Mouse (Mus musculus) stomach, embryonic 14.5 days (tissue): Measurements from ENCODE around the gene Dnase1l2. TPM values are rescaled to one million over a fixed set of nuclear protein-coding genes. Genes with fewer than 3 reads are reported as not detected.
A peak's percentile ranks its signal among the peaks of the same experiment; 100 is the strongest.
"Not testable (repeated sequence)": the region's sequence is repeated elsewhere in the genome, so short reads cannot be mapped to it uniquely, and the experiment has no call there.

Source experiments
- ATAC-seq: fragments of 200-750 bp; cut with Nextera tagmentation; 2 replicates; pipeline ENCODE4 v1.8.0; 2017; ENCODE audit warnings: low read depth, moderate TSS enrichment; ENCODE audit not compliant: insufficient number of reproducible peaks, insufficient read depth, low FRiP score
- H3K27ac ChIP-seq: fragments of 300-500 bp; sonication (generic); 2 replicates; pipeline ENCODE4 v1.5.1; 2014; ENCODE audit warnings: mild to moderate bottlenecking, low read length, moderate library complexity, mixed read lengths
- H3K27me3 ChIP-seq: fragments of 300-500 bp; sonication (generic); 2 replicates; pipeline ENCODE4 v1.6.1; 2014; ENCODE audit warnings: low read length, control low read depth, mixed read lengths; ENCODE audit not compliant: control insufficient read depth, insufficient read depth
- H3K36me3 ChIP-seq: fragments of 300-500 bp; sonication (generic); 2 replicates; pipeline ENCODE4 v1.6.1; 2014; ENCODE audit warnings: mild to moderate bottlenecking, control low read depth, low read length, moderate library complexity, mixed read lengths; ENCODE audit not compliant: control insufficient read depth, insufficient read depth
- H3K4me1 ChIP-seq: fragments of 300-500 bp; sonication (generic); 2 replicates; pipeline ENCODE4 v1.6.1; 2014; ENCODE audit warnings: low read length, control low read depth, mixed read lengths; ENCODE audit not compliant: control insufficient read depth, insufficient read depth
- H3K4me2 ChIP-seq: fragments of 300-500 bp; sonication (generic); replicated peaks from 2 replicates; pipeline ENCODE4 v1.6.1; 2014; ENCODE audit warnings: low read depth, low read length, control low read depth
- H3K4me3 ChIP-seq: fragments of 300-500 bp; sonication (generic); 2 replicates; pipeline ENCODE4 v1.5.1; 2014; ENCODE audit warnings: low read depth, low read length, control low read depth
- H3K9ac ChIP-seq: fragments of 300-500 bp; sonication (generic); replicated peaks from 2 replicates; pipeline ENCODE4 v1.6.1; 2014; ENCODE audit warnings: low read depth, mild to moderate bottlenecking, control low read depth, low read length, moderate library complexity, mixed read lengths
- H3K9me3 ChIP-seq: fragments of 300-500 bp; sonication (generic); 2 replicates; pipeline ENCODE4 v1.6.1; 2016; ENCODE audit warnings: low read depth, low read length, control low read depth; ENCODE audit not compliant: control insufficient read depth
- WGBS: fragments of 180-500 bp; shearing (Covaris S2); extraction: QIAGEN DNeasy Blood & Tissue Kit; methylation state at CpG from one replicate; pipeline ENCODE4 v1.1.7; 2014; 5-methylcytosine and 5-hydroxymethylcytosine counted together
- polyA plus RNA-seq: library from polyadenylated mRNA; unstranded; fragments of >200 nt; fragmentation: Nextera tagmentation; extraction: Ambion mirVana; gene quantifications from 2 replicates; pipeline ENCODE4 v1.2.1, GENCODE M21; 2014

Gene Dnase1l2
- polyA plus RNA-seq, 1 experiment from 2014 or later: 2.6 TPM

DNA sequence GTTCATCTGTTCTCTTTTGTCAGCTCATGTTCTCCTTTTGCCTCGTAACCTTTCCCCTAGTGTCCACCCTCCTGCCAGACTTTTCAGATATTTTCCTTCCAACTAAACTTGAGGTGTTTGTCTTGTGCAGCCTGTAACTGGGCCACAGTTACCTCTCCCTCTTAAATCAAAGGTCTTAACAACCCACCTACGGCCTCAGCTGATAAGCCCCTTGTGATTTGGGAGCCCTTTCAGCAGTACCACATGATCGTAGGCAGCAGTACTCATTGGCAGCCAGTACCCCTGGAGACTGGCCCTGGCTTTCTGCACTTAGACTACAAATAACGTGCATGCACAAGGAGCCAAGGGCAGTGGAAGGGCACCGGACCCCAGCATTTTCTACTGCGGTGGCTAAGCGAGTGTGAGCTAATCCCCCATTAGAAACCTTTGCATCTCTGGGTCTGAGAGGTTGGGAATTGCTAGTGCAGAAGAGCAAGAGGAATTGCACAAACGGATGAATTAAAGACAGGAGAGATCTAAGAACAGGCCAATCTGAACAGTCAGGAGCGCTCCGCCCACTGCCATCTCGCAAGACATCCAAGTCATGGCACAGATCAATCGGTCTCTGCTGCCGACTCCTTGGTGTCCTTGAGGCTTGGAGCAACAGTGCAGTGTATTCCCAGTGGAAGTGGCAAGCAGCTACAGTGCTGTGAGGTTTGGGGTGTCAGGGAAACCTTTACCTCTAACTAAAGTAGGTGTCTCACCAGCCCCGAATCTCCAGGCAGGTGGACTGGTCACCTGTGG, 13.5 kb downstream of the Dnase1l2 start:
- H3K4me2 ChIP-seq: no peak overlapping the region
- H3K27me3 ChIP-seq: no peaks in the 10 kb centered on the region
- H3K27ac ChIP-seq: no peak overlapping the region
- peak; percentile 47; the same call in 1 of the 2 replicates for ATAC-seq
- no peak overlapping the region for H3K4me3 ChIP-seq
- 82% methylated on average over 14 of the region's 14 CpGs for WGBS
- H3K9ac ChIP-seq: no peak overlapping the region
- peaks cover 8% of the 10 kb centered on the region for H3K36me3 ChIP-seq
- peaks cover 3% of the 10 kb centered on the region; the same call in 1 of the 2 replicates for H3K4me1 ChIP-seq
- H3K9me3 ChIP-seq: no peaks in the 10 kb centered on the region

DNA sequence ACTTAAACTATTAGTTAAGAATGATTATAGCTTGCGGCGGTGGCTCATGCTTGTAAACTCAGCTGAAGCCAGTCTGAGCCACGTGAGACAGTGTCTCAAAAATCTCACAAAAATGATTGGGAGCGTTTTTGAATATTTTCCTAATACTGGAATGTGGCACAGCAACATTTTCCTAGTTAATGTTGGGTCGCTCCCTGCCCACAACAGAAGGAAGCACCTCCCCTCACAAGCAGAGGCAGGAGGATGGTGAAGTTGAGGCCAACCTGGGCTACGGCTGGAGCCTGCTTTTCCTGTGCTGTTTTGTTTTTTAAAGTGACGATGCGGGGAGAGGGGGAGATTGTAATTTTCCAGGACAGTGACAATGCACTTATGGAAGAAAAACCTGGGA, 15.7 kb downstream of the Dnase1l2 start:
- H3K9ac ChIP-seq: peak overlapping the region; percentile 94; the same call in 1 of the 2 replicates
- peak overlapping the region; percentile 75 for H3K4me3 ChIP-seq
- H3K27ac ChIP-seq: peak overlapping the region; percentile 95
- ATAC-seq: no peak
- peaks cover 27% of the 10 kb centered on the region for H3K36me3 ChIP-seq
- H3K9me3 ChIP-seq: no peaks in the 10 kb centered on the region
- peaks cover 3% of the 10 kb centered on the region; the same call in 1 of the 2 replicates for H3K4me1 ChIP-seq
- H3K27me3 ChIP-seq: no peaks in the 10 kb centered on the region
- WGBS: 2% methylated on average over 8 of the region's 8 CpGs
- peak overlapping the region; percentile 55 for H3K4me2 ChIP-seq

DNA sequence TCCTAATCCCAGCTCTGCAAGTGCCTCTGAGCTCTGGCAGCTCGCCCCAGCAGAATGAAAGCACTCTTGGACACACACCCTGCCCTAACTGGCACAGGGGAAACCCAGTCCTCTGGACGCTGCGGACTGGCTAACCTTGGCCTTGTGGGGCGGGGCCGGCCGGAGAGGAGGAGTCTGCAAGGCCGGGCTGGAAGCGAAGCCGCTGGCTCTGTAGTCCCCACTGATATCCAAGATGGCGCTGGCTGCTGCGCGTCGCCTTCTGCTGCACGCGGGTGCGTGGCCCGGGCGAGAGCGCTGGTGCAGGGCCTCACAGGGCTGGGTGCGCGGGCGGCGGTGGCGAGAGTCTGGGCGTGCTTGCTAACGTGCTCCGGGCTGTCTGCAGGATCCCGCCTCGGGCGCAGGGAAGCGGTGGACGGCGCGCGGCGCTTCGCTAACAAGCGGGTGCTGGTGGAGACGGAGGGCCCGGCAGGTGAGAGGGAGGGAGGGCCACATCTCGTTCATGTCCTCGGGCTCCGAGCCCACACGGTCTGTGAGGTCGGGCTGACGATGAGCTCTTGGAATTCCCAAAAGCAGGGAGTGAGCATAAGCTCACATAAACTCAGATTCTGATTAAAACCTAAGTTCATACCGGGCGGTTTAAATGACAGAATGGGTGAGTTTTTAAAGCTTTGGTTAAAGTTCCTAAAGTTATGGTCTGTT, 16.3 kb downstream of the Dnase1l2 start, which contains the start of gene Eci1:
Eci1 (plus strand) TSS at position 171 of the 699 bp plus-strand sequence.
- peaks cover 3% of the 10 kb centered on the region; the same call in 1 of the 2 replicates for H3K4me1 ChIP-seq
- H3K9ac ChIP-seq: peak within 1 kb of the TSS; percentile 94
- WGBS: under 1% methylated on average over 48 of the region's 48 CpGs
- no peaks in the 10 kb centered on the region for H3K9me3 ChIP-seq
- H3K36me3 ChIP-seq: peaks cover 32% of the 10 kb centered on the region
- peak within 1 kb of the TSS; percentile 55 for H3K4me2 ChIP-seq
- peak; percentile 96 for ATAC-seq
- H3K27me3 ChIP-seq: no peaks in the 10 kb centered on the region
- peak within 1 kb of the TSS; percentile 75 for H3K4me3 ChIP-seq
- peak within 1 kb of the TSS; percentile 95 for H3K27ac ChIP-seq

DNA sequence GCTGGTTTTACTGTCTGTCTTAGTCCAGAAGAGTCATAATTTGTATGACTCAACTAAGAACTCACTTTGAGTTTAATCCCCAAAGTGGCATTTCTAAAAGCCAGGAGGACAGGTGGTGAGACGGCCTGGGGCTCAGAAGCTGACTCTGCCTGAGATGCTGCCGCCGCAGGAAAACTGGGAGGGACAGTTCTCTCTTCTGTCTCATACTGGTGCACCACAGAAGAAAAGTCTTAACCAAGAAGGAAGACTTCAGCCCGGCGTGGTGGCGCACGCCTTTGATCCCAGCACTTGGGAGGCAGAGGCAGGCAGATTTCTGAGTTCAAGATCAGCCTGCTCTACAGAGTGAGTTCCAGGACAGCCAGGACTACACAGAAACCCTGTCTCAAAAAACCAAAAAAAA, 17.0 kb downstream of the Dnase1l2 start:
- Histone ChIP-seq H3K36me3 (peaks cover 39% of the 10 kb centered on the region), H3K27ac (no peak overlapping the region; the same call in 1 of the 2 replicates), H3K4me1 (peaks cover 3% of the 10 kb centered on the region; the same call in 1 of the 2 replicates), H3K27me3 (no peaks in the 10 kb centered on the region), H3K4me3 (0 out of 2 replicates have a peak overlapping the region, but pooled peaks have one; percentile 75), H3K9ac (no peak overlapping the region), H3K9me3 (no peaks in the 10 kb centered on the region), H3K4me2 (no peak overlapping the region)
- WGBS: 93% methylated on average over 7 of the region's 7 CpGs
- ATAC-seq: no peak

DNA sequence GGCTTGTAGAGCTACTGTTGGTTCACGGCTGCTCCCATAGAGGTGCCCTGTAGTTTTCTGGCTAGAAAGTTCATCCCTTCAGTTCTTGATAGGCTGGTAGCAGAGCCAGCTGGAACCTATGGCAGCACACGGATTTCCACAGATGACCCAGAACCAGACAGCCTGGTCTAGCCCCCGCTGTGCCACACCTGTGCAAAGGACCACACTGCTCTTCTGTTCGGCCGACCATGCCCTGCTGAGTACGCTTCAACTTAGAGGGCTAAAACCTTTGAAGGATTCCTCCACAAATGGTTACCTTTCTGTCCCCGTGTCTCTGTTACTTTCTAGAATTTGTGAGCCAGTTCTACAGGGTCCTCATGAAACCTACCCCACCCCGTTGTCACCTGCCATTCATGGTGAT, 17.6 kb downstream of the Dnase1l2 start:
- not testable (repeated sequence) for H3K4me2 ChIP-seq, H3K27ac ChIP-seq, H3K4me3 ChIP-seq, H3K4me1 ChIP-seq, H3K9ac ChIP-seq, H3K9me3 ChIP-seq, H3K27me3 ChIP-seq, ATAC-seq
- peaks cover 44% of the 10 kb centered on the region for H3K36me3 ChIP-seq
- 93% methylated on average over 4 of the region's 8 CpGs for WGBS

DNA sequence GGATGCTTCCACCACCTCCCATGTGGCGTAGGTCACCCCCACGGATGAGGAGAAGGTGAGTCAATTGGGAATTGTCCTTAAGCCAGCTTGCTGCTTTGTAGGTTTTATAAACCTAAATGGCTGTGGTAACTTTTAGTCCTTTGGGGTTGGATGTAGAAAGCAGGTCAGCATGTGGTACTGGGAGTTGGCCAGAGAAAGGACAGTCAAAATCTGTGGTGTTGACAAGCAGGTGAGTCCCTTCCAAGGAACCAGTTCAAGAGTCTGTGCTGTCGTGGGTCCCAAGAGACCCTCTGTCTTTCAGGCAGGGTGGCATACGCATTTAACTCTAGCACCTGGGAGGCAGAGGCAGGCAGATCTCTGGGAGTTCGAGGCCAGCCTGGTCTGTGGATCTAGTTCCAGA, 18.4 kb downstream of the Dnase1l2 start:
- 93% methylated on average over 5 of the region's 5 CpGs for WGBS
- ATAC-seq: no peak
- peaks cover 52% of the 10 kb centered on the region for H3K36me3 ChIP-seq

DNA sequence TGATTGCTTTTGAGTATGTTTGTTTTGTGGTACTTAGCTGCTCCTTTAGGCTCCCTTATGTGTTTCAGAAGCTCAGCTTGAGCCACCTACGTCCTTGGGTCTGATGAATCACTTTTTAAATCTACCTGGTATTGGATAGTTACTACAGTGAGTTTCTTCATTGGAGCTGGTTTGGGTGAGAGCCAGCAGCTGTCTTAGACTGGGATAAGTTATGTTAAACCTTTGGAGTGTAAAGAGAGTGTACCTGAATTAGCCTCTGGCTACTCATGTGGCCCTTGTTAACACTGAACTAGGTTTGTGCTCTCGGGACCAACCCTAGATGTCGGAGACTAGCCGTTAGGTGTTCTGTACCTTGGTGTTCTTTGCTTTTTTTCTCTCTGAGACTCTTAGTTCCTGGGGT, 19.8 kb downstream of the Dnase1l2 start:
- no peaks in the 10 kb centered on the region for H3K9me3 ChIP-seq
- peaks cover 65% of the 10 kb centered on the region for H3K36me3 ChIP-seq
- no peak overlapping the region for H3K27ac ChIP-seq
- H3K27me3 ChIP-seq: no peaks in the 10 kb centered on the region
- WGBS: 93% methylated on average over 4 of the region's 4 CpGs
- no peak overlapping the region for H3K4me2 ChIP-seq
- no peak overlapping the region for H3K4me3 ChIP-seq
- H3K4me1 ChIP-seq: peaks cover 3% of the 10 kb centered on the region; the same call in 1 of the 2 replicates
- ATAC-seq: no peak
- H3K9ac ChIP-seq: no peak overlapping the region

More for the DNA sequence above, 18.4 kb downstream of the Dnase1l2 start:
- Histone ChIP-seq H3K27me3 (no peaks in the 10 kb centered on the region), H3K4me3 (no peak overlapping the region), H3K4me2 (no peak overlapping the region), H3K4me1 (peaks cover 3% of the 10 kb centered on the region; the same call in 1 of the 2 replicates), H3K27ac (no peak overlapping the region), H3K9ac (no peak overlapping the region), H3K9me3 (no peaks in the 10 kb centered on the region)

DNA sequence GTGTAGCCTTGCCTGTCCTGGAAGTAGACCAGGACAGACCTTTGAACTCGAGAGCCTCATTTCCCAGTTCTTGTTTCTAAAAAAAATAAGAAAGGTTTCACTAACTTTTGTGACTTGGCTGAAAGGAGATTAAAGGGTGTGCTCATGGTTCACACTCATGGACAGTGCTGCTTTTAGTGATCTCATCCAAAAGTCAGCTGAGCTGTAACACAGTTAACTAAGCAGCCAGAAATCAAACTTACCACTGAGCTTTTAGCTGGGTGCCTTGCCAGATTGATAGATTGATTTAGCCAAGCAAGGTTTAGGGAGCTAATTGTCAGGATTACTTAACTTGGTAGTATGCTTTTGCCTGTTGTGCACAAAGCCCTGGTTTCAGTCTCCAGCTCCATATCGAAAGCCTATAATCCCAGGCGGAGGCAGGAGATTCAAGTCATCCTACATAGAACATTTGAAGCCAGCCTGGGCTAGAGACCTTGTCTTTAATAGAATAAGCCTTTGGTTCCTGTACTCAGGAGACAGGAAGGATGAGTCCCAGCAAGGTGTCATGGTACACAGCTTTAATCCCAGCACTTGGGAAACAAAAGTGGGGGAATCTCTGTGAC, 26.8 kb downstream of the Dnase1l2 start:
- Histone ChIP-seq H3K27me3 (no peaks in the 10 kb centered on the region), H3K4me3 (peak overlapping the region; percentile 97), H3K27ac (no peak overlapping the region), H3K36me3 (peaks cover 43% of the 10 kb centered on the region), H3K9me3 (no peaks in the 10 kb centered on the region), H3K9ac (peak overlapping the region; percentile 95), H3K4me2 (peak overlapping the region; percentile 97), H3K4me1 (peaks cover 17% of the 10 kb centered on the region)
- WGBS: 86% methylated on average over 3 of the region's 3 CpGs
- ATAC-seq: no peak
